Mouse (Mus musculus) left cerebral cortex, adult 2 months (tissue): ENCODE measurements around the gene Rbm17. TPM values are rescaled to one million over a fixed set of nuclear protein-coding genes. Genes with fewer than 3 reads are reported as not detected.
"Not testable (repeated sequence)": the region's sequence is repeated elsewhere in the genome, so short reads cannot be mapped to it uniquely, and the experiment has no call there.

ENCODE experiments used
- DNase-seq, 2 experiments: peaks; one replicate each; pipeline ENCODE4 v3.0.0; 2021 to 2022; ENCODE audit warnings: low spot score in 2 of 2, mixed read lengths in 1 of 2; ENCODE audit errors: extremely low spot score in 1 of 2
- H3K27ac ChIP-seq: fragments of 200-600 bp; 2 replicates; pipeline ENCODE4 v1.8.1; 2022
- H3K4me3 ChIP-seq: fragments of 200-600 bp; 2 replicates; pipeline ENCODE4 v1.8.1; 2022
- CTCF ChIP-seq: fragments of 200-600 bp; IDR thresholded peaks from 2 replicates; pipeline ENCODE4 v1.8.1; 2022; ENCODE audit warnings: antibody characterized with exemption, mild to moderate bottlenecking, moderate library complexity
- intact Hi-C: fragments of 180-260 bp; cut with DNase I; formaldehyde crosslinking; loops from one replicate; pipeline ENCODE4 v1.15.1; 2025
- total RNA-seq, 2 experiments: library from RNA; stranded (reverse); gene quantifications; 2 replicates each; pipeline ENCODE4 v1.2.3; 2021

Rbm17 gene
- total RNA-seq, 2 experiments from 2014 or later, result 84.7 to 86.9 TPM

DNA sequence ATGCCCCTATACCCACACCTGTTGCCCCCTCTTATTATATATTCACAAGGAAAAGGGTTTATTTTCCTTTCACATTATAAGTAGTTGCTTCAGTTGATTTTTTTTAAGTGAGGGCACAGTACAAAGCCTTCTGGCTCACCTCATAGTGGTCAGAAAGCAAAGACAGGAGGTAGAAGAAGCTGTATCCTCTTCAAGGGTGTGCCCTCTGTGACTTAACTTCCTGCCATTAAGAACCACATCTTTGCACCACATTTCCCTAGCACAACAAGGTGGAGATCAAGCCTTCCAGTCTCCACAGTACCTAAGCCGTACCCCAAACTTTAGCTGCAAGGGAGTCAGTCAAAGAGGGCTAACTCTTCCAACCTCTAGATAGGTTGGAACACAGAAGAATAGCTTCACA is 61.8 kb downstream of the Rbm17 start:
- Histone ChIP-seq H3K4me3 (no peak overlapping the region), H3K27ac (no peak overlapping the region)
- intact Hi-C loops, result loop anchor here (1.0 to 10.0 kb wide), 3 partner anchors 39 to 427 kb away; no protein-coding TSS in a partner anchor
- no peak for TF ChIP-seq CTCF
- no peak for DNase-seq

DNA sequence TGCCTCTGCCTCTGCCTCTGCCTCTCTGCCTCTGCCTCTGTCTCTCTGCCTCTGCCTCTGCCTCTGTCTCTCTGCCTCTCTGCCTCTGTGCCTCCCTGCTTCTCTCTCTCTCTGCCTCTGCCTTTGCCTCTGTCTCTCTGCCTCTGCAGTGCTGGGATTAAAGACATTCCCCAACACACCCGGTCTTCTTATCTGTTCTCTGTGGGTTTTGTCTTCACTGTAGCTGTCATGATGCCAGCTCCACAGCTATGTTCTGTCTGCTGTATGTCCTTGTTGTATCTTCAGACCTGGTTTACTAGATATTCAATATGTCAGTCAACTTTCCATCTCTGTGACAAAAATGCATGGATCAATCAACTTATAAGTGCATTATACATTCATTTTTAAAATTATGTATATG is 62.4 kb downstream of the Rbm17 start:
- intact Hi-C loops, result loop anchor here (10.0 kb wide), 1 partner anchor 427 kb away; no protein-coding TSS in a partner anchor
- DNase-seq, result not testable (repeated sequence)

GRCm38 (mm10) chr2:11535966-11536365 is 68.0 kb downstream of the Rbm17 start:
- no peak for TF ChIP-seq CTCF
- peak overlapping the region; percentile 64 for H3K27ac ChIP-seq
- DNase-seq, result no peak
- H3K4me3 ChIP-seq, result peak overlapping the region; percentile 49
- intact Hi-C loops, result loop anchor here (1.0 kb wide), 1 partner anchor 34 kb away; no protein-coding TSS in a partner anchor

More for the DNA sequence above, 62.4 kb downstream of the Rbm17 start:
- not testable (repeated sequence) for H3K4me3 ChIP-seq, H3K27ac ChIP-seq

Other genes with a start within 250 kb of the Rbm17 start
- gene Pfkfb3, start 50.1 kb downstream of the Rbm17 start, total RNA-seq, result 10 to 100 TPM; 33.8 to 47.2 TPM
- gene Gm17490, start 22.1 kb upstream of the Rbm17 start, total RNA-seq, result not detected
- under 1 TPM in 1 of 2 experiments, not detected in 1; 0.07 TPM for gene Il2ra, start 38.7 kb upstream of the Rbm17 start, total RNA-seq
- gene Il15ra, start 101.1 kb upstream of the Rbm17 start, total RNA-seq, result 10 to 100 TPM; 10.3 to 11.8 TPM
- gene Fbh1, start 173.4 kb upstream of the Rbm17 start, total RNA-seq, result 100 to 1,000 TPM; 114 to 123 TPM
- gene Ankrd16, start 173.7 kb upstream of the Rbm17 start, total RNA-seq, result 10 to 100 TPM; 60.3 to 69.0 TPM